Mouse (Mus musculus): ENCODE measurements around the gene Hsfy2. TPM values are rescaled to one million over a fixed set of nuclear protein-coding genes. Genes with fewer than 3 reads are reported as not detected.

Hsfy2 gene
- polyA plus RNA-seq (2016; fragmentation: Nextera tagmentation; extraction: Ambion mirVana): not detected in 2 replicates

- H3K27me3 ChIP-seq (ENCODE audit: insufficient read depth, poor library complexity, severe bottlenecking): no peaks in the 10 kb centered on the region
- 82% methylated on average over 2 of the region's 2 CpGs for WGBS
- no peaks in the 10 kb centered on the region for H3K4me1 ChIP-seq
- H3K4me3 ChIP-seq: no peak within 1 kb of the TSS
- H3K27ac ChIP-seq: no peak within 1 kb of the TSS
- no peaks in the 10 kb centered on the region for H3K9me3 ChIP-seq
- DNase-seq (ENCODE audit: low spot score): no peak
- no peaks in the 10 kb centered on the region for H3K36me3 ChIP-seq
Measured at GRCm38 (mm10) chr1:56637335-56637734, at the start of gene Hsfy2. TSS of gene Hsfy2 (minus strand) at chr1:56637435.

- Histone ChIP-seq H3K9me3 (no peaks in the 10 kb centered on the region), H3K4me1 (no peaks in the 10 kb centered on the region), H3K36me3 (no peaks in the 10 kb centered on the region), H3K27me3 (ENCODE audit: insufficient read depth, poor library complexity, severe bottlenecking) (no peaks in the 10 kb centered on the region), H3K27ac (no peak overlapping the region), H3K4me3 (no peak overlapping the region)
- 79% methylated on average over 1 of the region's 1 CpGs for WGBS
- DNase-seq (ENCODE audit: low spot score): no peak
Measured at GRCm38 (mm10) chr1:56685053-56685557, 47.9 kb upstream of the Hsfy2 start.

GRCm38 (mm10) chr1:56684512-56684911, 47.3 kb upstream of the Hsfy2 start:
- no peaks in the 10 kb centered on the region for H3K36me3 ChIP-seq
- H3K27me3 ChIP-seq (ENCODE audit: insufficient read depth, poor library complexity, severe bottlenecking): no peaks in the 10 kb centered on the region
- no peak overlapping the region for H3K4me3 ChIP-seq
- no peaks in the 10 kb centered on the region for H3K4me1 ChIP-seq
- DNase-seq (ENCODE audit: low spot score): no peak
- no peak overlapping the region for H3K27ac ChIP-seq
- H3K9me3 ChIP-seq: no peaks in the 10 kb centered on the region

DNA sequence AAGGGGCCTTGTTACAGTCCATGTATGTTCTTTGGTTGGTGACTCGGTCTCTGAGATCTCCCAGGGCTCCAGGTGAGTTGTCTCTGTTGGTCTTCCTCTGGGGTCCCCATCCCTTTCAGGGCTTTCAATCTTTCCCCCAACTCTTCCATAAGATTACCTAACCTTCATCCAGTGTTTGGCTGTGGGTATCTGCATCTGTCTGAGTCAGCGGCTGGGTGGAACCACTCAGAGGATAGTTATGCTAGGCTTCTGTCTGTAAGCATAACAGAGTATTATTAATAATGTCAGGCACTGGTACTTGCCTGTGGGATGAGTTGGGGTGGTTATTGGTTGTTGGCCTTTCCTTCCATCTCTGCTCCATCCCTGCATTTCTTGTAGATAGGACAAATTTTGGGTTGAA, 44.0 kb upstream of the Hsfy2 start:
- no peak for DNase-seq (ENCODE audit: low spot score)
- H3K4me1 ChIP-seq: no peaks in the 10 kb centered on the region
- H3K4me3 ChIP-seq: no peak overlapping the region
- no peaks in the 10 kb centered on the region for H3K36me3 ChIP-seq
- H3K27me3 ChIP-seq (ENCODE audit: insufficient read depth, poor library complexity, severe bottlenecking): no peaks in the 10 kb centered on the region
- H3K27ac ChIP-seq: no peak overlapping the region
- 73% methylated on average over 2 of the region's 2 CpGs for WGBS
- no peaks in the 10 kb centered on the region for H3K9me3 ChIP-seq

DNA sequence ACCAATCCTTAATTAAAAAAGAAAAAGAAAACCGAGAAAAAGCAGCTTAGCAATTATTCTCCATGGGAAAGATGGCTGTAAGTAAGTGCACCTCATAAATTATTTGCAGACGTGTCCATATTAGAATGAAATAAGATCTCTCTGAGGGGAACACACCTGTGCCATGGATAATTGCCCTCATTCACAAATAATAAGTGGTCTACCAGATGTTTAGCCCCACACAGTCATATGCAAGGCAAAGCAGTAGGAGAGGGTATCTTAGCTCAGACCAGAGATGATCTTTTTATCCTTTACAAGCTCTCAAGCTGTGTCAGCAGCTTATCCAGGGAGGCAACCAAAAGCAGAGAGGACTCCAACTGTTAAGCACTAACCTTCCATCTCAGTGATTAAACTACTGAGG, 38.0 kb upstream of the Hsfy2 start:
- Histone ChIP-seq H3K4me1 (no peaks in the 10 kb centered on the region), H3K4me3 (no peak overlapping the region), H3K27me3 (ENCODE audit: insufficient read depth, poor library complexity, severe bottlenecking) (no peaks in the 10 kb centered on the region), H3K9me3 (no peaks in the 10 kb centered on the region), H3K36me3 (no peaks in the 10 kb centered on the region), H3K27ac (no peak overlapping the region)
- no peak for DNase-seq (ENCODE audit: low spot score)
- WGBS: 73% methylated on average over 2 of the region's 2 CpGs

DNA sequence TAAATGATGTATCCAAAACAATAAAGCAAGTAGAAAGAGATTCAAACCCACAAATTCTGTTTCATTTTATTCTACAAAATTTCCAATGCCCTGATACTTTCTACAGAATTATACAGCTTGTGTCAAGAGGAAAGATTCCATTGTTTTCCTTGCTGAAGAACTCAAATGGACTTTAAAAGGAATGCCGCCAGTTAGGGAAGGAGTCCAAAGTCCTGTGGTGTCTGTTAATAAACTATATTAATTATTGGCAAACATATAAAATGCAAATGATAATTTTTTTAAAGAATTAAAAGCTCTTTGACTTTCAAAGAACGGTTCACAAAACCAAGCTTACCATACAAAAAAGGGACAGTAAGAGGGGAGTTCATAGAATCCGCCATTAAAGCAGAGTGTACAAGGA, 37.4 kb upstream of the Hsfy2 start:
- WGBS: 83% methylated on average over 3 of the region's 3 CpGs
- H3K27ac ChIP-seq: no peak overlapping the region
- no peaks in the 10 kb centered on the region for H3K4me1 ChIP-seq

GRCm38 (mm10) chr1:56671241-56671945, 34.2 kb upstream of the Hsfy2 start:
- Histone ChIP-seq H3K27me3 (ENCODE audit: insufficient read depth, poor library complexity, severe bottlenecking) (no peaks in the 10 kb centered on the region), H3K36me3 (no peaks in the 10 kb centered on the region), H3K4me1 (no peaks in the 10 kb centered on the region), H3K9me3 (no peaks in the 10 kb centered on the region), H3K4me3 (no peak overlapping the region), H3K27ac (no peak overlapping the region)
- 55% methylated on average over 8 of the region's 8 CpGs for WGBS
- DNase-seq (ENCODE audit: low spot score): no peak

More for the DNA sequence above, 37.4 kb upstream of the Hsfy2 start:
- no peak overlapping the region for H3K4me3 ChIP-seq
- H3K9me3 ChIP-seq: no peaks in the 10 kb centered on the region
- H3K27me3 ChIP-seq (ENCODE audit: insufficient read depth, poor library complexity, severe bottlenecking): no peaks in the 10 kb centered on the region
- no peak for DNase-seq (ENCODE audit: low spot score)
- no peaks in the 10 kb centered on the region for H3K36me3 ChIP-seq

- WGBS: 77% methylated on average over 5 of the region's 5 CpGs
- H3K9me3 ChIP-seq: no peaks in the 10 kb centered on the region
- H3K27ac ChIP-seq: no peak overlapping the region
- no peaks in the 10 kb centered on the region for H3K27me3 ChIP-seq (ENCODE audit: insufficient read depth, poor library complexity, severe bottlenecking)
- DNase-seq (ENCODE audit: low spot score): no peak
- H3K4me1 ChIP-seq: no peaks in the 10 kb centered on the region
- no peak overlapping the region for H3K4me3 ChIP-seq
- H3K36me3 ChIP-seq: no peaks in the 10 kb centered on the region
Measured at GRCm38 (mm10) chr1:56670509-56670908, 33.3 kb upstream of the Hsfy2 start.

GRCm38 (mm10) chr1:56664606-56665005, 27.4 kb upstream of the Hsfy2 start:
- no peak overlapping the region for H3K27ac ChIP-seq
- no peaks in the 10 kb centered on the region for H3K36me3 ChIP-seq
- H3K9me3 ChIP-seq: no peaks in the 10 kb centered on the region
- H3K4me3 ChIP-seq: no peak overlapping the region
- DNase-seq (ENCODE audit: low spot score): no peak
- WGBS: 81% methylated on average over 3 of the region's 3 CpGs
- no peaks in the 10 kb centered on the region for H3K27me3 ChIP-seq (ENCODE audit: insufficient read depth, poor library complexity, severe bottlenecking)
- no peaks in the 10 kb centered on the region for H3K4me1 ChIP-seq

- DNase-seq (ENCODE audit: low spot score): no peak
- Histone ChIP-seq H3K4me1 (no peaks in the 10 kb centered on the region), H3K9me3 (no peaks in the 10 kb centered on the region), H3K4me3 (no peak overlapping the region), H3K27ac (no peak overlapping the region), H3K36me3 (no peaks in the 10 kb centered on the region), H3K27me3 (ENCODE audit: insufficient read depth, poor library complexity, severe bottlenecking) (no peaks in the 10 kb centered on the region)
- 77% methylated on average over 7 of the region's 7 CpGs for WGBS
Measured at GRCm38 (mm10) chr1:56626824-56627223, 10.4 kb downstream of the Hsfy2 start.

- Histone ChIP-seq H3K36me3 (no peaks in the 10 kb centered on the region), H3K4me3 (no peak overlapping the region), H3K27ac (no peak overlapping the region), H3K27me3 (ENCODE audit: insufficient read depth, poor library complexity, severe bottlenecking) (no peaks in the 10 kb centered on the region), H3K9me3 (no peaks in the 10 kb centered on the region), H3K4me1 (no peaks in the 10 kb centered on the region)
- DNase-seq (ENCODE audit: low spot score): no peak
- 83% methylated on average over 3 of the region's 3 CpGs for WGBS
Measured at GRCm38 (mm10) chr1:56624304-56624703, 12.9 kb downstream of the Hsfy2 start.

DNA sequence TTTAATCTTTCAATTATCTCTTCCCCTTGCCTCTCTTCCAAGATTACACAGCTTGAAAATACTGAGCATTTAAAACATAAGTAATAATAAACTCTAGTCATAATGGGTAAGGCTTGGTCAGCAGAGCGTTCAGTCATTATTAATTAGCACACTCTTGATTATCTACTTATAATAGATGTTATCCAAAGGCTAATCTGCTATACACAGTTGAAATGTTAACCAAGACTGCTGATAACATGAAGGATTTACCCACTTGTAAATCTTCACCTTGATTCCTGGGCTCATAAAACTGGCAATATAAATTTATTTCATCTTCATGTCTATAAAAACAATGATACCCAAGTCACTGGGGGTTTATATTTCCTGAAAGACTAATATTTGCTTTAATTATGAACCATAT, 24.9 kb downstream of the Hsfy2 start:
- WGBS: 84% methylated on average over 1 of the region's 1 CpGs
- no peaks in the 10 kb centered on the region for H3K27me3 ChIP-seq (ENCODE audit: insufficient read depth, poor library complexity, severe bottlenecking)
- H3K4me1 ChIP-seq: no peaks in the 10 kb centered on the region
- H3K9me3 ChIP-seq: no peaks in the 10 kb centered on the region
- no peak for DNase-seq (ENCODE audit: low spot score)
- no peaks in the 10 kb centered on the region for H3K36me3 ChIP-seq
- no peak overlapping the region for H3K4me3 ChIP-seq
- H3K27ac ChIP-seq: no peak overlapping the region
